ENCODE assay signal across 8 mouse cellular contexts in genomic region chr8:11635611-11636081, GRCm38 (mm10). TPM values are rescaled to one million over a fixed set of nuclear protein-coding genes. Genes with fewer than 3 reads are reported as not detected.
A peak's percentile ranks its signal among the peaks of the same experiment; 100 is the strongest.
DNase-seq lines count a peak whose midpoint lies in the region; ATAC-seq and TF ChIP-seq lines count a peak whose summit lies in the region.

TSS of gene Ankrd10 (minus strand) at chr8:11635757.

- H3K4me1 ChIP-seq in E14TG2a.4 (replicated peaks; ENCODE audit: low read depth, low read length) = peaks cover 70% of the 10 kb centered on the region
- H3K4me1 ChIP-seq in forebrain, embryonic 12.5 days = peaks cover 30% of the 10 kb centered on the region
- peaks cover 23% of the 10 kb centered on the region for H3K4me1 ChIP-seq in heart, postnatal 0 days (ENCODE audit: control insufficient read depth, insufficient read depth)
- H3K4me1 ChIP-seq in liver, embryonic 16.5 days (ENCODE audit: control insufficient read depth, low read depth, low read length) = peaks cover 28% of the 10 kb centered on the region
- peaks cover 36% of the 10 kb centered on the region for H3K4me1 ChIP-seq in neural tube, embryonic 13.5 days (replicated peaks)
- peaks cover 3% of the 10 kb centered on the region; the same call in 1 of the 2 replicates for H3K4me1 ChIP-seq in testis, adult 2 months (ENCODE audit: control insufficient read depth, insufficient read depth, low read length)

- peak within 1 kb of the TSS; percentile 99 for H3K27ac ChIP-seq in forebrain, embryonic 12.5 days
- H3K27ac ChIP-seq in heart, postnatal 0 days (ENCODE audit: low read depth) = peak within 1 kb of the TSS; percentile 94
- H3K27ac ChIP-seq in liver, embryonic 16.5 days (ENCODE audit: low read length) = peak within 1 kb of the TSS; percentile 93
- peak within 1 kb of the TSS; percentile 99 for H3K27ac ChIP-seq in neural tube, embryonic 13.5 days (replicated peaks)
- peak within 1 kb of the TSS; percentile 96 for H3K27ac ChIP-seq in testis, adult 2 months (ENCODE audit: control insufficient read depth, insufficient read depth, low read depth, low read length)

- peak; percentile 96 for ATAC-seq in forebrain, embryonic 12.5 days (ENCODE audit: low FRiP score)
- peak; percentile 92 for ATAC-seq in heart, postnatal 0 days (ENCODE audit: insufficient read depth, low read depth)
- peak; percentile 95 for ATAC-seq in liver, embryonic 16.5 days (ENCODE audit: low read depth)
- ATAC-seq in neural tube, embryonic 13.5 days (ENCODE audit: low read depth) = peak; percentile 95

- no peak for TF ChIP-seq CTCF in E14TG2a.4 (conservative IDR thresholded peaks at IDR 0.05; ENCODE audit: low read length)
- no peak for TF ChIP-seq CTCF in heart, postnatal 0 days (IDR thresholded peaks at IDR 0.05; ENCODE audit: low read depth)
- 0 out of 2 replicates have a peak, but pooled peaks have one; percentile 1 for TF ChIP-seq CTCF in testis, adult 2 months (IDR thresholded peaks at IDR 0.05; ENCODE audit: control insufficient read depth, insufficient read depth, insufficient replicate concordance, low read depth, low read length)

- H3K9ac ChIP-seq in forebrain, embryonic 12.5 days = peak within 1 kb of the TSS; percentile 96
- peak within 1 kb of the TSS; percentile 78 for H3K9ac ChIP-seq in heart, postnatal 0 days (replicated peaks; ENCODE audit: low read depth, low read length)
- H3K9ac ChIP-seq in liver, embryonic 16.5 days (ENCODE audit: low read depth, low read length) = peak within 1 kb of the TSS; percentile 92
- H3K9ac ChIP-seq in neural tube, embryonic 13.5 days = peak within 1 kb of the TSS; percentile 97

- peak; percentile 92 for DNase-seq in c-Kit-positive CD71-positive TER-119-positive erythroid progenitor cells, embryonic 14.5 days (ENCODE audit: low spot score)
- peak; percentile 96 for DNase-seq in heart, postnatal 0 days (ENCODE audit: low spot score)
- DNase-seq in kidney, postnatal 4 days = peak; percentile 97 to 98

- no peak for TF ChIP-seq EP300 in heart, postnatal 0 days (IDR thresholded peaks at IDR 0.05; ENCODE audit: low read depth)

- peak; percentile 87 for TF ChIP-seq POLR2A in testis, adult 2 months (IDR thresholded peaks at IDR 0.05; ENCODE audit: control insufficient read depth, low read depth, low read length)

- H3K4me2 ChIP-seq in forebrain, embryonic 12.5 days = peak within 1 kb of the TSS; percentile 80
- peak within 1 kb of the TSS; percentile 93 for H3K4me2 ChIP-seq in heart, postnatal 0 days (ENCODE audit: low read depth, low read length)
- H3K4me2 ChIP-seq in liver, embryonic 16.5 days (ENCODE audit: low read depth, low read length) = peak within 1 kb of the TSS; percentile 95
- H3K4me2 ChIP-seq in neural tube, embryonic 13.5 days = peak within 1 kb of the TSS; percentile 76

- no peaks in the 10 kb centered on the region for H3K9me3 ChIP-seq in E14TG2a.4 (ENCODE audit: low read length)
- H3K9me3 ChIP-seq in forebrain, embryonic 12.5 days = no peaks in the 10 kb centered on the region
- no peaks in the 10 kb centered on the region for H3K9me3 ChIP-seq in heart, postnatal 0 days (replicated peaks; ENCODE audit: control insufficient read depth, low read length)
- H3K9me3 ChIP-seq in liver, embryonic 16.5 days (replicated peaks; ENCODE audit: control insufficient read depth, low read length) = no peaks in the 10 kb centered on the region
- H3K9me3 ChIP-seq in neural tube, embryonic 13.5 days = no peaks in the 10 kb centered on the region

- WGBS in forebrain, embryonic 12.5 days = under 1% methylated on average over 37 of the region's 40 CpGs
- WGBS in heart, postnatal 0 days = 0% methylated on average over 38 of the region's 40 CpGs
- under 1% methylated on average over 40 of the region's 40 CpGs for WGBS in liver, embryonic 16.5 days (ENCODE audit: insufficient replicate concordance)
- under 1% methylated on average over 40 of the region's 40 CpGs for WGBS in neural tube, embryonic 13.5 days

- peaks cover 46% of the 10 kb centered on the region for H3K36me3 ChIP-seq in E14TG2a.4 (ENCODE audit: insufficient read depth, low read length)
- peaks cover 17% of the 10 kb centered on the region for H3K36me3 ChIP-seq in forebrain, embryonic 12.5 days (replicated peaks)
- peaks cover 14% of the 10 kb centered on the region for H3K36me3 ChIP-seq in heart, postnatal 0 days (replicated peaks; ENCODE audit: control insufficient read depth, insufficient read depth, low read length)
- H3K36me3 ChIP-seq in liver, embryonic 16.5 days (ENCODE audit: control insufficient read depth, insufficient read depth) = peaks cover 5% of the 10 kb centered on the region; the same call in 1 of the 2 replicates
- H3K36me3 ChIP-seq in neural tube, embryonic 13.5 days = peaks cover 23% of the 10 kb centered on the region
- no peaks in the 10 kb centered on the region; the same call in 1 of the 2 replicates for H3K36me3 ChIP-seq in testis, adult 2 months (ENCODE audit: control insufficient read depth, insufficient read depth, low read length)

- no peaks in the 10 kb centered on the region for H3K27me3 ChIP-seq in E14TG2a.4 (ENCODE audit: insufficient read depth, low read length)
- H3K27me3 ChIP-seq in forebrain, embryonic 12.5 days = no peaks in the 10 kb centered on the region
- H3K27me3 ChIP-seq in heart, postnatal 0 days (ENCODE audit: control insufficient read depth, insufficient read depth, low read length) = no peaks in the 10 kb centered on the region
- no peaks in the 10 kb centered on the region for H3K27me3 ChIP-seq in liver, embryonic 16.5 days (ENCODE audit: control insufficient read depth, insufficient read depth, low read depth, low read length)
- no peaks in the 10 kb centered on the region for H3K27me3 ChIP-seq in neural tube, embryonic 13.5 days
- H3K27me3 ChIP-seq in testis, adult 2 months (ENCODE audit: control insufficient read depth, insufficient read depth, low read length) = no peaks in the 10 kb centered on the region

- peak within 1 kb of the TSS; percentile 99 for H3K4me3 ChIP-seq in E14TG2a.4 (replicated peaks; ENCODE audit: low read length)
- peak within 1 kb of the TSS; percentile 92 for H3K4me3 ChIP-seq in forebrain, embryonic 12.5 days (replicated peaks)
- H3K4me3 ChIP-seq in heart, postnatal 0 days (ENCODE audit: low read depth, low read length) = peak within 1 kb of the TSS; percentile 86
- H3K4me3 ChIP-seq in liver, embryonic 16.5 days (ENCODE audit: low read depth, low read length) = peak within 1 kb of the TSS; percentile 91
- H3K4me3 ChIP-seq in neural tube, embryonic 13.5 days = peak within 1 kb of the TSS; percentile 95
- peak within 1 kb of the TSS; percentile 93 for H3K4me3 ChIP-seq in testis, adult 2 months (ENCODE audit: control insufficient read depth, low read depth, low read length)

RNA-seq across cellular contexts. Expression of gene Ankrd10, which starts in this region (rescaled TPM):
- polyA plus RNA-seq in forebrain, embryonic 12.5 days (2016; fragmentation: Nextera tagmentation; extraction: Ambion mirVana) = 137 and 145 TPM in 2 replicates
- total RNA-seq in heart, postnatal 0 days (2014; rRNA removed; ENCODE audit: low replicate concordance) = 113 and 152 TPM in 2 replicates
- 52.2 and 54.9 TPM in 2 replicates for polyA plus RNA-seq in heart, postnatal 0 days (2015; fragmentation: Nextera tagmentation; extraction: Ambion mirVana)
- 19.9 and 21.1 TPM in 2 replicates for polyA plus RNA-seq in liver, embryonic 16.5 days (2015; fragmentation: Nextera tagmentation; extraction: Ambion mirVana)
- 79.2 and 81.6 TPM in 2 replicates for polyA plus RNA-seq in neural tube, embryonic 13.5 days (2015; fragmentation: Nextera tagmentation; extraction: Ambion mirVana)
- polyA plus RNA-seq in testis, adult 2 months (2012; rRNA removed) = 64.7 and 65.8 TPM in 2 replicates

Comparison
In these comparisons a context has a peak if more than half of its experiments do, and no peak if none do; other contexts are left out.
1. Peak in every context shown above with its lines: DNase-seq, ATAC-seq, H3K4me3 ChIP-seq and H3K27ac ChIP-seq.